Mouse (Mus musculus): ENCODE results near the gene Srl.

- TF ChIP-seq POLR2A (IDR thresholded peaks at IDR 0.05; ENCODE audit: low read depth, low read length) (no peak), CTCF (IDR thresholded peaks at IDR 0.05; ENCODE audit: extremely low read depth, insufficient read depth, insufficient read length, insufficient replicate concordance) (no peak)
These were observed 39.0 kb downstream of the Srl start for GRCm38 (mm10) chr16:4502568-4502967.
